Mouse (Mus musculus) liver, adult 2 months (tissue): ENCODE results near the gene Prkcz. TPM values are rescaled to one million over a fixed set of nuclear protein-coding genes. Genes with fewer than 3 reads are reported as not detected.

ENCODE experiments used
- DNase-seq: peaks from one replicate; pipeline ENCODE4 v3.0.0-alpha.2; 2011; ENCODE audit warnings: low read depth, low spot score; ENCODE audit errors: extremely low read depth
- H3K27ac ChIP-seq: fragments of 200-500 bp; replicated peaks from 2 replicates; pipeline ENCODE4 v1.5.1; 2012; ENCODE audit warnings: low read depth, mild to moderate bottlenecking, control low read depth, inconsistent platforms, low read length; ENCODE audit not compliant: insufficient read depth
- H3K27me3 ChIP-seq: fragments of 200-500 bp; 2 replicates; pipeline ENCODE4 v1.6.1; 2012; ENCODE audit warnings: mild to moderate bottlenecking, moderate library complexity, low read length, inconsistent platforms; ENCODE audit not compliant: control insufficient read depth, insufficient read depth
- H3K36me3 ChIP-seq: fragments of 200-500 bp; 2 replicates; pipeline ENCODE4 v1.6.1; 2012; ENCODE audit warnings: low read length, inconsistent platforms; ENCODE audit not compliant: control insufficient read depth, insufficient read depth
- H3K4me1 ChIP-seq: fragments of 200-500 bp; 2 replicates; pipeline ENCODE4 v1.6.1; 2011; ENCODE audit warnings: low read length; ENCODE audit not compliant: control insufficient read depth, insufficient read depth
- H3K4me3 ChIP-seq: fragments of 200-500 bp; 2 replicates; pipeline ENCODE4 v1.5.1; 2011; ENCODE audit warnings: low read depth, mild to moderate bottlenecking, control low read depth, low read length, moderate library complexity; ENCODE audit not compliant: insufficient read depth
- H3K79me2 ChIP-seq: fragments of 200-500 bp; 2 replicates; pipeline ENCODE4 v1.6.1; 2012; ENCODE audit warnings: inconsistent platforms, mild to moderate bottlenecking, low read length, moderate library complexity; ENCODE audit not compliant: control insufficient read depth, insufficient read depth
- H3K9ac ChIP-seq: fragments of 200-500 bp; 2 replicates; pipeline ENCODE4 v1.6.1; 2012; ENCODE audit warnings: low read depth, mild to moderate bottlenecking, control low read depth, inconsistent platforms, low read length
- CTCF ChIP-seq: fragments of 200-500 bp; IDR thresholded peaks from 2 replicates; pipeline ENCODE4 v1.5.1; 2011; ENCODE audit warnings: low read depth, low read length, control low read depth
- POLR2A ChIP-seq: fragments of 200-500 bp; IDR thresholded peaks from 2 replicates; pipeline ENCODE4 v1.6.1; 2011; ENCODE audit warnings: low read length, control low read depth; ENCODE audit not compliant: insufficient read depth; ENCODE audit errors: extremely low read depth
- WGBS: fragments of 180-500 bp; shearing (Covaris S2); methylation state at CpG from one replicate; pipeline ENCODE4 v1.1.7; 2018; 5-methylcytosine and 5-hydroxymethylcytosine counted together
- polyA plus RNA-seq: library from polyadenylated mRNA; depleted of rRNA; stranded (reverse); fragments of >200 nt; gene quantifications from 2 replicates; pipeline ENCODE4 v1.2.3, GENCODE M21; 2012
- total RNA-seq: library from RNA; depleted of rRNA; stranded (reverse); fragments of >200 nt; gene quantifications from 2 replicates; pipeline ENCODE4 v1.2.3, GENCODE M21; 2014

Prkcz gene
- total and polyA plus RNA-seq, 2 experiments: 11.4 to 18.3 TPM

DNA sequence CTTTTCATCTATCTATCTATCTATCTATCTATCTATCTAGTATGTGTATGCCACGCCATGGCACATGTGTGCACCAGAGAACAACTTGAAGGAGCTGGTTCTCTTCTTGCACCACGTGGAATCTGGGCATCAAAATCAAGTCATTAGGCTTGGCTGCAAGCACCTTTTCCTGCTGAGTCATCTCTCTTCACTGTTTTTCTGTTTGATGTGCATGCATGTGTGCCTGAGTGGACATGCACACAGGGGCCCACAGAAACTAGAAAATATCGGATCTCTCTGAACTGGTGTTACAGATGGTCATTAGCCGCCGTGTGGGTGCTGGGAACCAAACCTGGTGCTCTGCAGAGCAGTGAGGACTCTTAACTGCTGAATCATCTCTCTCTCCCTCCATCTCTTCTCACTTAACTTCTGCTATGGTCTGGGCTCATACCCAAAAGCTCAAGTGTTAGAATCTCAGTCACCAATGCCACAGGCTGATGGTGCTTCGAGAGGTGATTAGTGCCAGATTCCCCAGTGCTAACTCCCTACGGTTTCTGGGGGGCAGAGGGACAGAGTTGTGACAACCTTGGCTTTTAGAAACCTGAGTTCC lies 56.6 kb downstream of the Prkcz start:
- TF ChIP-seq CTCF (no peak), POLR2A (no peak)
- no peak overlapping the region for H3K4me3 ChIP-seq
- no peaks in the 10 kb centered on the region for H3K36me3 ChIP-seq
- 89% methylated on average over 7 of the region's 7 CpGs for WGBS
- H3K9ac ChIP-seq: no peak overlapping the region
- H3K27ac ChIP-seq: no peak overlapping the region
- DNase-seq: no peak
- H3K4me1 ChIP-seq: peaks cover 2% of the 10 kb centered on the region; the same call in 1 of the 2 replicates
- H3K79me2 ChIP-seq: no peaks in the 10 kb centered on the region; the same call in 1 of the 2 replicates
- no peaks in the 10 kb centered on the region for H3K27me3 ChIP-seq

DNA sequence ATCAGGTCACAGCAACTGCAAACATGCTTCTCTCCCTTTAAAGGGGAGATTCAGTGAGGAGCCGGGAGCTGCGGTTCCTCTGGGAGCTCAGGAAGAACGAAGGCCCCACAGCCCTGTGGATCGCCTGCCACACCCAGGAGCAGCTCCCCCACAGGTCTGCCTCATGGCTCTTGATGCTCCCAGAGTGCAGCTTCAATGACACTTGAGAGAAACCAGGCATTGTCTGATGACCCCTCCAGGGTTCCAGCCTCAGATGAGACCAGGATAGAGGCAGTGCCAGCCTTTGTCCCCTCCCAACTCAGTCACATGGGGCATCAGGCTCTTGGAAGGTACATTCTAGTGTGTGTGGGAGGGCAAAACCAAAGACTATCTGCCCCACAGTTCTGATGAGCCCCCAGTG lies 59.2 kb downstream of the Prkcz start:
- H3K27ac ChIP-seq: no peak overlapping the region
- H3K36me3 ChIP-seq: no peaks in the 10 kb centered on the region
- no peak for TF ChIP-seq POLR2A
- TF ChIP-seq CTCF: no peak
- 76% methylated on average over 4 of the region's 4 CpGs for WGBS
- H3K9ac ChIP-seq: no peak overlapping the region
- no peaks in the 10 kb centered on the region for H3K4me1 ChIP-seq
- no peak for DNase-seq
- no peaks in the 10 kb centered on the region; the same call in 1 of the 2 replicates for H3K79me2 ChIP-seq
- no peak overlapping the region for H3K4me3 ChIP-seq
- H3K27me3 ChIP-seq: no peaks in the 10 kb centered on the region

DNA sequence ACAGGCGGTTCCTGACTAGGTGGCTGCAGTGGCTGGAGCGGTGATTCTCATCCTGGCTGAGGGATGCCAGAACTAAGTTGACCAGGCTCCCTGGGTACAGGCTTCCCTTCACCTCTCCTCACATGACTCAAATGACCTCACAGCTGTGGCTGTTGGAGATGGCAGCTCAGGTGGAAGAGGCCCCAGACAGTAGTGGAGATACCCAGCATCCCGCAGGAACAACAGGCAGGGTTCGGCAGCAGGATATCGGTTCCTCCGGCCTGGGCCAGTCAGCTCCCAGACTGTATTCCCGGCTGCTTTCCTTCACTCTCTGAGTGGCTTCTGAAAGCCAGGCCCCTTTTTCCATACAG lies 60.1 kb downstream of the Prkcz start:
- 93% methylated on average over 7 of the region's 7 CpGs for WGBS
- no peak for TF ChIP-seq CTCF
- TF ChIP-seq POLR2A: no peak
- Histone ChIP-seq H3K4me3 (no peak overlapping the region), H3K27me3 (no peaks in the 10 kb centered on the region), H3K79me2 (no peaks in the 10 kb centered on the region; the same call in 1 of the 2 replicates), H3K4me1 (no peaks in the 10 kb centered on the region), H3K36me3 (no peaks in the 10 kb centered on the region), H3K27ac (no peak overlapping the region), H3K9ac (no peak overlapping the region)
- no peak for DNase-seq

DNA sequence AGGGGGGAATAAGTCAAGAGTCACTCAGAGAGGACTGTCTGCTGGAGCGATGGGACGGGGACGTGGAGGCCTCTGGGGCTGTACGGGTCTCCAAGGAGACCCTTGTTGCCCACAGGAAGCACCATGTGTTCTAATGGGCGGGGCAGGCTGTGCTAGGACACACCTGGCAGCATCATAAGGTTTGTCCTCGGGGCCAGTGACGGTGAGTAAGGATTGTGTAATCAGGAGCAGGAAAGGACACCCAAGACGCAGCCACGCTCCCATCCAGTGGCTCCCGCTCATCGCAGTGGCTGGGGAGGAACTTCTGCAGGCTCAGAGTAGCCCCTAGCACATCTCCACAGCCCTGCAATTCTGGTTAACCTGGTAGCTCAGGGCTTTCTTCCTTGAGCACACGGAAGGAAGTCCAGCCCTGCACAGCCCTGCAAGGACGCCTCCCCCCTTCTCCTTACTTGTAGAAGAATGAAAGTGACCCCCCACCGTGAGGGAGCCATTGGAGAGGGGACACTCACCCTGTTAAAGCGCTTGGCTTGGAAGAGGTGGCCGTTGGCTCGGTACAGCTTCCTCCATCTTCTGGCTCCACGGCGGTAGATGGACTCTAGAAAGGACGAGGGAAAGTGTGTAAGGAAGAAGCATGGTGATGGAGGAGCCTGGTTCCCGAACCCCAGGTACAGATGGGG lies 60.6 kb downstream of the Prkcz start:
- Histone ChIP-seq H3K79me2 (no peaks in the 10 kb centered on the region), H3K36me3 (no peaks in the 10 kb centered on the region), H3K4me3 (no peak overlapping the region), H3K27ac (no peak overlapping the region), H3K27me3 (no peaks in the 10 kb centered on the region), H3K9ac (no peak overlapping the region), H3K4me1 (no peaks in the 10 kb centered on the region)
- 80% methylated on average over 21 of the region's 21 CpGs for WGBS
- DNase-seq: no peak
- TF ChIP-seq POLR2A (no peak), CTCF (no peak)

DNA sequence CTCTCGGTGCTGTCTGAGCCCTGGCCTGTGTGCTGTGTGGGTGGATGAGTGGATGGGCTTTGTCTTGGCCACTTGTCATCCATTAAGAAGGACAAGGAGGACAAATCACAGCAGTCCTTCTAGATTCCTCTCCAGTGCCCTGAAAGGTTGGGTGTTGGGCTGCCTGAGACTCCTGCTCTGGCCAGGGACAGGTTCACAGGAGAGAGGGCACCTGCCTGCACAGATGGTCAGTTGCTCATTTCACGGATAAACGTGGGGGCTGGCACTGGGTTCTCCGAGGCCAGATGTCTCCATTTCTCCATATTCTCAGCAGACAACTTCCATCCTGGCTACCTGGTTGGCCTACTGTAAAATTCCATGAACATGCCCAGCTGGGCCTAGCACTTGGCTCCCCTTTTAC lies 62.3 kb downstream of the Prkcz start:
- DNase-seq: no peak
- 97% methylated on average over 4 of the region's 4 CpGs for WGBS
- H3K79me2 ChIP-seq: no peaks in the 10 kb centered on the region
- H3K36me3 ChIP-seq: no peaks in the 10 kb centered on the region
- no peaks in the 10 kb centered on the region for H3K27me3 ChIP-seq
- no peak overlapping the region for H3K27ac ChIP-seq
- H3K9ac ChIP-seq: no peak overlapping the region
- no peak overlapping the region for H3K4me3 ChIP-seq
- TF ChIP-seq POLR2A: no peak
- no peak for TF ChIP-seq CTCF
- no peaks in the 10 kb centered on the region for H3K4me1 ChIP-seq

DNA sequence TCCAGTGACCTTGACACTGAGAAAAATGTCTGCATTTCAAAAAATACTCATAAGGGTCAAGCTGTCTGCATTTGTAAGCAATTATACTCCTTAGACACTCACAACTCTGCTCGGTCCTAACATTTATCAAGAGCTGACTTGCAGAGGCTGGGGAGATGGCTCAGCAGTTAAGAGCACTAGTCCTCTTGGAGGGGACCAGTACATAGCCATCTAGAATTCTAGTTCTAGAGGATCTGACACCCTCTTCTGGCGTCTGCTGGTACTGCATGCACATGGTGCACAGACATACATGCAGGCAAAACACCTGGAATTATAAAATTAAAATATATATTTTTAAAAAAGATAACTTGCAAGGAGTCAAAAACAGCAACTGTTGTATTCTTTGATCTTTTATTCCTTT lies 64.1 kb downstream of the Prkcz start:
- Histone ChIP-seq H3K79me2 (no peaks in the 10 kb centered on the region), H3K27ac (no peak overlapping the region), H3K27me3 (no peaks in the 10 kb centered on the region), H3K9ac (no peak overlapping the region), H3K36me3 (no peaks in the 10 kb centered on the region), H3K4me1 (no peaks in the 10 kb centered on the region), H3K4me3 (no peak overlapping the region)
- WGBS: 59% methylated on average over 2 of the region's 2 CpGs
- TF ChIP-seq POLR2A (no peak), CTCF (peak; percentile 13; the same call in 1 of the 2 replicates)
- DNase-seq: no peak
